Mouse (Mus musculus) brain, embryonic 14.5 days (tissue): ENCODE results near the gene Zfp1.

Experiments used
- CTCF ChIP-seq: fragments of 200-500 bp; IDR thresholded peaks from 2 replicates; pipeline ENCODE4 v1.5.1; 2012; ENCODE audit warnings: inconsistent platforms, mild to moderate bottlenecking, moderate library complexity, borderline replicate concordance; ENCODE audit not compliant: insufficient read depth, insufficient read length; ENCODE audit errors: extremely low read depth
- POLR2A ChIP-seq: fragments of 200-500 bp; IDR thresholded peaks from 2 replicates; pipeline ENCODE4 v1.6.1; 2012; ENCODE audit warnings: mild to moderate bottlenecking, inconsistent platforms, borderline replicate concordance; ENCODE audit not compliant: poor library complexity, insufficient read depth, insufficient read length, severe bottlenecking; ENCODE audit errors: extremely low read depth

DNA sequence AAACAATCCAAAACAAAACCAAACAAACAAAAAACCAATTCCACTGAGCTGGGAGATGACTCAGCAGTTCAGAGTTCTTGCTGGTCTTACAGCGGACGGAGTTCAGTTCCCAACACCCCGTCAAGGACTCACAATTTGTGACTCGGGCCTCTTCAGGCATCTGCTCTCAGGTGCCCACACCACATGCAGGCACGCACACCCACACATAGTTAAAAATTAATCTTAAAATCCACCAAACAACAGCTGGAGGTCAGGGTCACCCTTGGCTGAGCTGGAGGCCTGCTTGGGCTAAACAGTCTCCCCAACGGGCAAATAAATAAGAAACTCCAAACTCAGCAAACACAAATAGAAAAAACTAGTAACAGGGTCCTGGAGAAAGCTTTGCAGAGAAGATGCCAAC, 65.1 kb downstream of the Zfp1 start:
- no peak for TF ChIP-seq CTCF
- TF ChIP-seq POLR2A, result no peak
